Mouse (Mus musculus): ENCODE results near the gene Myl4. TPM values are rescaled to one million over a fixed set of nuclear protein-coding genes. Genes with fewer than 3 reads are reported as not detected.

Myl4 gene
- polyA plus RNA-seq, 1 experiment from 2014 or later, result 1.2 TPM

DNA sequence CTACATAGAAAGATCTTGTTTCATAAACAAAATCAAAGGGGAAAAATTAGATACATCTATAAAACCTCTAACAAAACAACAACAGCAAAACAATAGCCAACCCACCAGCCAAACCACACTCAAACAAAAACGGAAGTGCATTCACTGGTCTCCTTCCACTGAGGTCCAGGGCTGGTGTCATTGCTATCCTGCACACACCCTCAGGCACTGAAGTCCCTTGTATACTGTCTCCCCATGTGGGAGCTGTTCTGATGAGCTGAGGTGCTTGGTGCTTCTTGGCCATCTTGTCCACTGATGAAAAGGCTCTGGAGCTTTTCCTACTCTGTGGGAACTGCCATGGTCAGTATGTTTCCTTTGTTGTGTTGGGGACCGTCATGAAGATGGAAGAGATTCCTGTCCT lies 38.0 kb downstream of the Myl4 start:
- H3K27ac ChIP-seq (ENCODE audit: low read depth, low read length), result no peak overlapping the region
- H3K4me1 ChIP-seq (ENCODE audit: control insufficient read depth, insufficient read depth, low read length), result no peaks in the 10 kb centered on the region
- no peak for ATAC-seq (ENCODE audit: low FRiP score, low TSS enrichment)
- H3K9ac ChIP-seq (ENCODE audit: low read depth, low read length), result no peak overlapping the region
- 96% methylated on average over 2 of the region's 2 CpGs for WGBS
- no peaks in the 10 kb centered on the region for H3K27me3 ChIP-seq (ENCODE audit: control insufficient read depth, insufficient read depth, low read length)
- H3K9me3 ChIP-seq (ENCODE audit: control insufficient read depth, low read length), result 0 out of 2 replicates have a peak, but pooled peaks cover 4% of the 10 kb centered on the region
- no peaks in the 10 kb centered on the region for H3K36me3 ChIP-seq (ENCODE audit: control insufficient read depth, insufficient read depth, low read length)
- H3K4me2 ChIP-seq (replicated peaks; ENCODE audit: low read depth, low read length), result no peak overlapping the region
- H3K4me3 ChIP-seq (ENCODE audit: low read length), result no peak overlapping the region

DNA sequence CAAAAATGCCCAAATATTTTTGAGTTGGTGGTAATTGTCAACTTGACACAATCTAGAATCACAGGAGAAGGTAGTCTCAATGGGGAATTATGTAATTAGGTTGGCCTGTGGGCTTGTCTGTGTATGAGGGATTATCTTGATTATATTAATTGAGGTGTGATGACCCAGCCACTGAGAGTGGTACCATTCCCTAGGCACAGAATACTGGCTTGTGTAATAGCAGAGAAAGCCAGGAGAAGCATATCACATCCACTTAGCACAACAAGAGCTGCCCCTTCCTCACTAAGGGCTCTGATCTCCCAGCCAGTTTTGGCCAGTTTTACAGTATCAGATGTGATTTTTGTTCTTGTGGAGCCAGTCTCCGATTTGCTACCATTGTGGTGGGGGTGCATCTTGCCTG lies 39.1 kb downstream of the Myl4 start:
- H3K4me3 ChIP-seq (ENCODE audit: low read length), result no peak overlapping the region
- H3K9ac ChIP-seq (ENCODE audit: low read depth, low read length), result no peak overlapping the region
- 80% methylated on average over 1 of the region's 1 CpGs for WGBS
- no peak for ATAC-seq (ENCODE audit: low FRiP score, low TSS enrichment)
- H3K4me1 ChIP-seq (ENCODE audit: control insufficient read depth, insufficient read depth, low read length), result no peaks in the 10 kb centered on the region
- H3K27me3 ChIP-seq (ENCODE audit: control insufficient read depth, insufficient read depth, low read length), result no peaks in the 10 kb centered on the region
- no peaks in the 10 kb centered on the region for H3K36me3 ChIP-seq (ENCODE audit: control insufficient read depth, insufficient read depth, low read length)
- H3K9me3 ChIP-seq (ENCODE audit: control insufficient read depth, low read length), result 0 out of 2 replicates have a peak, but pooled peaks cover 4% of the 10 kb centered on the region
- H3K4me2 ChIP-seq (replicated peaks; ENCODE audit: low read depth, low read length), result no peak overlapping the region
- H3K27ac ChIP-seq (ENCODE audit: low read depth, low read length), result no peak overlapping the region

DNA sequence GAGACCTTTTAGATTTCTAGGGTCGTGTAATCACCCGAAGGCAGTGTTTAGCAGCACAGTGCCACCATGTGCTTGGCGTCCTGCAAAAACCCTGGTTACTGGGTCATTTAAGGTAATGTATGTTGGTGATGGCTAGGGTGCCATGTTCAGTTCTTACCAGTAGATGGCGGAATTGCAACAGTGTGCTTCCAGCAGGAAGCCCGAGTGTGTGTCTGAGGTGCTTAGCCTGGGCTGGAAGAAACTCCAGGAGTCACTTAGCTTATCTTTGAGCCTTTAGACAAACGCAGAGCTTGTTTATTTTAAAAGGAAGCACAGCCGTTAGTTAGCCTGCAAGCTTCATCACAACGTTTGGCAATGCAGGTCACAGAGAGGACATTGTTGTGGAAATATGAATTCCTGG lies 39.7 kb downstream of the Myl4 start:
- Histone ChIP-seq H3K36me3 (ENCODE audit: control insufficient read depth, insufficient read depth, low read length) (no peaks in the 10 kb centered on the region), H3K27ac (ENCODE audit: low read depth, low read length) (no peak overlapping the region), H3K9ac (ENCODE audit: low read depth, low read length) (no peak overlapping the region), H3K4me3 (ENCODE audit: low read length) (no peak overlapping the region), H3K9me3 (ENCODE audit: control insufficient read depth, low read length) (0 out of 2 replicates have a peak, but pooled peaks cover 4% of the 10 kb centered on the region), H3K27me3 (ENCODE audit: control insufficient read depth, insufficient read depth, low read length) (no peaks in the 10 kb centered on the region), H3K4me1 (ENCODE audit: control insufficient read depth, insufficient read depth, low read length) (no peaks in the 10 kb centered on the region), H3K4me2 (replicated peaks; ENCODE audit: low read depth, low read length) (no peak overlapping the region)
- 0 out of 2 replicates have a peak, but pooled peaks have one; percentile 35 for ATAC-seq (ENCODE audit: low FRiP score, low TSS enrichment)
- 2% methylated on average over 8 of the region's 8 CpGs for WGBS

DNA sequence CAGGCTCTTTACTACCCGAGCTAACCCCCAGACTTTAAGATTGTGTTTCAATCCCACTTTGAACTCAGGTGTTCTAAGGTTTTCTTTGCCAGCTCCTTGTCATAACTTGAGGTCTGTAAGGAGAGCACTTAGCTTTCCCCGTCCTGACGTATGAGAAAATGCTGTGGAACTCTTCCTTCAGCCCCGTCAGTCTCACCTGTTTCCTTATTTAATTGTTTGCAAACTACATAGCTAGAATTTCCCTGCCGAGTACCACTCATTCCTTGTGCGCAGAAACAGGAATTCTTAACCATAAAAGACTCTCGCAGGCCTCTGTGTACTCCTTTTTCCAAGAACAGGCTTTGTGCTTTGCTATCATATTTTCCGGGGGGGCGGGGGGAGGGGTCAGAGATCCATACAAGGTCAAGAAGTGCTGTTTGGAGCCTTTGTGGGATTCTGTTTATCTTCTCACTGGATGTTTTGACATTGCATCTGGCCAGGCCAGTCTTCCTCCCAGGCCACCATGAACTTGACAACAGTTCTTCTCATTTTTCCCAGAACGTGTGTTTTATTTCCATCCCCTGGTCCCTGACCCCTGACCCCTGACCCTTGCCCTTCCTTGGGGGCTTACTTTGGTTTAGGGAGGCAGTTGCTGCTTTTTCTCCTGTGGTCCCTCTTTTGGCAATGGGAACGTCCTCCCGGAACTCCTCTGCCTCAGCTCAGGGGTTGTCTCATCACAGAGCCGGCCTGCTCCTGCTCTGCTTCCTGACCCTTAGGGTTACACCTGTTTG lies 41.8 kb downstream of the Myl4 start:
- no peak overlapping the region for H3K27ac ChIP-seq (ENCODE audit: low read depth, low read length)
- no peak for ATAC-seq (ENCODE audit: low FRiP score, low TSS enrichment)
- WGBS, result 64% methylated on average over 13 of the region's 13 CpGs

DNA sequence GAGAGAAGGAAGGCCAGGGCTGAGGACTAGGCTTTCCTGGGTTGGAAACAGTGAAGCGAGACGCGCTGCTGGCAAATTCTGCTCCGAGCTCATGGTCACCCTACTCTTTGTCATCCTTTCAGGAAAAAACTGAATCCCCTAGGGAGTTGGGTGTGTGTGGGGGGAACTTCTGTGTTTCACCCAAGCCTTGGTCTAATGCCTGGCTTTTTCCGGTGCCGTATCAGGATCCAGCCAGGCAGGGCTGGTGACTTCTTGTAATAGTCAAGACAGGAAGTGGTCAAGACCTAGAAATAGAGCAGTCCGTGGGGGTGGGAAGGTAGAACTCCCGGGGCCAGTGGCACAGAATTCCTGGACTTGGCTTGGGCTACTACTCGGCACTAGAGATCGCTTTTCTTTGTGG lies 45.9 kb downstream of the Myl4 start:
- ATAC-seq (ENCODE audit: low FRiP score, low TSS enrichment), result no peak
- Histone ChIP-seq H3K27ac (ENCODE audit: low read depth, low read length) (no peak overlapping the region), H3K9me3 (ENCODE audit: control insufficient read depth, low read length) (no peaks in the 10 kb centered on the region), H3K4me3 (ENCODE audit: low read length) (no peak overlapping the region), H3K4me1 (ENCODE audit: control insufficient read depth, insufficient read depth, low read length) (no peaks in the 10 kb centered on the region), H3K9ac (ENCODE audit: low read depth, low read length) (no peak overlapping the region), H3K36me3 (ENCODE audit: control insufficient read depth, insufficient read depth, low read length) (no peaks in the 10 kb centered on the region), H3K27me3 (ENCODE audit: control insufficient read depth, insufficient read depth, low read length) (no peaks in the 10 kb centered on the region), H3K4me2 (replicated peaks; ENCODE audit: low read depth, low read length) (no peak overlapping the region)
- WGBS, result 78% methylated on average over 10 of the region's 10 CpGs

More for the DNA sequence above, 41.8 kb downstream of the Myl4 start:
- H3K9ac ChIP-seq (ENCODE audit: low read depth, low read length), result no peak overlapping the region
- no peak overlapping the region for H3K4me3 ChIP-seq (ENCODE audit: low read length)
- H3K4me1 ChIP-seq (ENCODE audit: control insufficient read depth, insufficient read depth, low read length), result no peaks in the 10 kb centered on the region
- no peak overlapping the region for H3K4me2 ChIP-seq (replicated peaks; ENCODE audit: low read depth, low read length)
- no peaks in the 10 kb centered on the region for H3K36me3 ChIP-seq (ENCODE audit: control insufficient read depth, insufficient read depth, low read length)
- H3K9me3 ChIP-seq (ENCODE audit: control insufficient read depth, low read length), result 0 out of 2 replicates have a peak, but pooled peaks cover 4% of the 10 kb centered on the region
- no peaks in the 10 kb centered on the region for H3K27me3 ChIP-seq (ENCODE audit: control insufficient read depth, insufficient read depth, low read length)

GRCm38 (mm10) chr11:104599265-104599945 lies 48.9 kb downstream of the Myl4 start:
- Histone ChIP-seq H3K4me1 (ENCODE audit: control insufficient read depth, insufficient read depth, low read length) (no peaks in the 10 kb centered on the region), H3K36me3 (ENCODE audit: control insufficient read depth, insufficient read depth, low read length) (no peaks in the 10 kb centered on the region), H3K4me3 (ENCODE audit: low read length) (no peak overlapping the region), H3K4me2 (replicated peaks; ENCODE audit: low read depth, low read length) (no peak overlapping the region), H3K27me3 (ENCODE audit: control insufficient read depth, insufficient read depth, low read length) (no peaks in the 10 kb centered on the region), H3K9me3 (ENCODE audit: control insufficient read depth, low read length) (no peaks in the 10 kb centered on the region), H3K27ac (ENCODE audit: low read depth, low read length) (0 out of 2 replicates have a peak overlapping the region, but pooled peaks have one; percentile 8), H3K9ac (ENCODE audit: low read depth, low read length) (no peak overlapping the region)
- 0 out of 2 replicates have a peak, but pooled peaks have one; percentile 52 for ATAC-seq (ENCODE audit: low FRiP score, low TSS enrichment)
- 66% methylated on average over 13 of the region's 13 CpGs for WGBS

GRCm38 (mm10) chr11:104600675-104601074 lies 50.2 kb downstream of the Myl4 start:
- H3K27me3 ChIP-seq (ENCODE audit: control insufficient read depth, insufficient read depth, low read length), result no peaks in the 10 kb centered on the region
- WGBS, result 60% methylated on average over 4 of the region's 4 CpGs
- no peak overlapping the region for H3K4me2 ChIP-seq (replicated peaks; ENCODE audit: low read depth, low read length)
- H3K4me3 ChIP-seq (ENCODE audit: low read length), result no peak overlapping the region
- H3K36me3 ChIP-seq (ENCODE audit: control insufficient read depth, insufficient read depth, low read length), result no peaks in the 10 kb centered on the region
- H3K9ac ChIP-seq (ENCODE audit: low read depth, low read length), result no peak overlapping the region
- no peak overlapping the region for H3K27ac ChIP-seq (ENCODE audit: low read depth, low read length)
- no peaks in the 10 kb centered on the region for H3K9me3 ChIP-seq (ENCODE audit: control insufficient read depth, low read length)
- H3K4me1 ChIP-seq (ENCODE audit: control insufficient read depth, insufficient read depth, low read length), result no peaks in the 10 kb centered on the region
- ATAC-seq (ENCODE audit: low FRiP score, low TSS enrichment), result no peak

DNA sequence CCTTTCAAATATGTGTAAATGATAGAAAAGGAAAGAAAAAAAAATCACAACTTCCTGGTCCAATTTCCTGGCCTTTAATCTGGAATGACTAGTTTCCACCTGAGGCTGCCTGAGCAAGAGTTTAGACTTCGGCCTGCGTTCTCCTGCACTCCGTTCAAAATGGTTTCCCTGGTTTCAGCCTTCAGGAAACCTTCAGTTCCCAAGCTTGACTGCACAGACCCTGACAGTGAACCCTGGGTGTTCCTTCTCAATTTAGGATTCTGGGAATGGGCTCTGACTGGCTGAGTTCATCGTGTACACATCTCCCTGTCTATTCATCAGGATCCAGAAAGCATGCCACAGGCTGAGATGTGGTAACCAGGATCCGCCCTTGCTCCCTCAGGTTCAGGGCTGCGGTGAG lies 53.7 kb downstream of the Myl4 start:
- no peak overlapping the region for H3K27ac ChIP-seq (ENCODE audit: low read depth, low read length)
- H3K4me3 ChIP-seq (ENCODE audit: low read length), result no peak overlapping the region
- H3K36me3 ChIP-seq (ENCODE audit: control insufficient read depth, insufficient read depth, low read length), result no peaks in the 10 kb centered on the region
- H3K4me2 ChIP-seq (replicated peaks; ENCODE audit: low read depth, low read length), result no peak overlapping the region
- 0 out of 2 replicates have a peak, but pooled peaks cover 8% of the 10 kb centered on the region for H3K4me1 ChIP-seq (ENCODE audit: control insufficient read depth, insufficient read depth, low read length)
- H3K9ac ChIP-seq (ENCODE audit: low read depth, low read length), result no peak overlapping the region
- WGBS, result 48% methylated on average over 6 of the region's 6 CpGs
- H3K27me3 ChIP-seq (ENCODE audit: control insufficient read depth, insufficient read depth, low read length), result 0 out of 2 replicates have a peak, but pooled peaks cover 5% of the 10 kb centered on the region
- no peak for ATAC-seq (ENCODE audit: low FRiP score, low TSS enrichment)
- no peaks in the 10 kb centered on the region for H3K9me3 ChIP-seq (ENCODE audit: control insufficient read depth, low read length)
